Mouse (Mus musculus) hindbrain, embryonic 11.5 days (tissue): ENCODE measurements around the gene Phf14. TPM values are rescaled to one million over a fixed set of nuclear protein-coding genes. Genes with fewer than 3 reads are reported as not detected.

Experiments used
- ATAC-seq: fragments of 200-750 bp; cut with Nextera tagmentation; 2 replicates; pipeline ENCODE4 v1.8.0; 2017; ENCODE audit warnings: mild to moderate bottlenecking, moderate TSS enrichment, moderate library complexity; ENCODE audit not compliant: low FRiP score
- DNase-seq: peaks from one replicate; pipeline ENCODE4 v3.0.0-alpha.2; 2015; ENCODE audit warnings: low spot score
- H3K27ac ChIP-seq: fragments of 300-500 bp; sonication (generic); 2 replicates; pipeline ENCODE4 v1.5.1; 2014; ENCODE audit warnings: mild to moderate bottlenecking, low read depth, low read length
- H3K27me3 ChIP-seq: fragments of 300-500 bp; sonication (generic); 2 replicates; pipeline ENCODE4 v1.6.1; 2014; ENCODE audit warnings: mild to moderate bottlenecking, low read length, moderate library complexity, mixed read lengths; ENCODE audit not compliant: control insufficient read depth, insufficient read depth
- H3K36me3 ChIP-seq: fragments of 300-500 bp; sonication (generic); 2 replicates; pipeline ENCODE4 v1.6.1; 2014; ENCODE audit warnings: mild to moderate bottlenecking, low read length, moderate library complexity, mixed read lengths; ENCODE audit not compliant: control insufficient read depth, insufficient read depth
- H3K4me1 ChIP-seq: fragments of 300-500 bp; sonication (generic); replicated peaks from 2 replicates; pipeline ENCODE4 v1.6.1; 2014; ENCODE audit warnings: low read length, mixed read lengths; ENCODE audit not compliant: control insufficient read depth, insufficient read depth
- H3K4me2 ChIP-seq: fragments of 300-500 bp; sonication (generic); replicated peaks from 2 replicates; pipeline ENCODE4 v1.6.1; 2014; ENCODE audit warnings: mild to moderate bottlenecking, low read depth, low read length
- H3K4me3 ChIP-seq: fragments of 300-500 bp; sonication (generic); 2 replicates; pipeline ENCODE4 v1.5.1; 2014; ENCODE audit warnings: low read depth, low read length
- H3K9ac ChIP-seq: fragments of 300-500 bp; sonication (generic); 2 replicates; pipeline ENCODE4 v1.6.1; 2014; ENCODE audit warnings: low read depth, low read length
- H3K9me3 ChIP-seq: fragments of 300-500 bp; sonication (generic); 2 replicates; pipeline ENCODE4 v1.6.1; 2016; ENCODE audit warnings: low read length; ENCODE audit not compliant: control insufficient read depth
- WGBS: fragments of 180-500 bp; shearing (Covaris S2); extraction: QIAGEN DNeasy Blood & Tissue Kit; methylation state at CpG from one replicate; pipeline ENCODE4 v1.1.7; 2014; 5-methylcytosine and 5-hydroxymethylcytosine counted together
- polyA plus RNA-seq: library from polyadenylated mRNA; unstranded; fragments of >200 nt; fragmentation: Nextera tagmentation; extraction: Ambion mirVana; gene quantifications from 2 replicates; pipeline ENCODE4 v1.2.1, GENCODE M21; 2014

Phf14 gene
- polyA plus RNA-seq, 1 experiment from 2014 or later, result 121 TPM

GRCm38 (mm10) chr6:12026804-12027537 lies 119.4 kb downstream of the Phf14 start:
- no peak overlapping the region for H3K9ac ChIP-seq
- no peak overlapping the region for H3K4me3 ChIP-seq
- DNase-seq (no peak), ATAC-seq (no peak)
- no peak overlapping the region for H3K4me2 ChIP-seq
- H3K27me3 ChIP-seq, result no peaks in the 10 kb centered on the region
- H3K36me3 ChIP-seq, result no peaks in the 10 kb centered on the region
- H3K9me3 ChIP-seq, result no peaks in the 10 kb centered on the region
- H3K27ac ChIP-seq, result no peak overlapping the region
- WGBS, result 95% methylated on average over 2 of the region's 2 CpGs
- H3K4me1 ChIP-seq, result no peaks in the 10 kb centered on the region

GRCm38 (mm10) chr6:12034561-12034960 lies 127.0 kb downstream of the Phf14 start:
- H3K9me3 ChIP-seq, result no peaks in the 10 kb centered on the region
- 72% methylated on average over 4 of the region's 4 CpGs for WGBS
- no peak for ATAC-seq

GRCm38 (mm10) chr6:12038268-12038667 lies 130.7 kb downstream of the Phf14 start:
- no peaks in the 10 kb centered on the region for H3K4me1 ChIP-seq
- no peak for DNase-seq
- H3K27ac ChIP-seq, result no peak overlapping the region
- no peaks in the 10 kb centered on the region for H3K36me3 ChIP-seq
- WGBS, result 88% methylated on average over 7 of the region's 7 CpGs
- H3K9ac ChIP-seq, result no peak overlapping the region
- no peak for ATAC-seq
- no peak overlapping the region for H3K4me2 ChIP-seq
- no peak overlapping the region for H3K4me3 ChIP-seq
- no peaks in the 10 kb centered on the region for H3K27me3 ChIP-seq
- no peaks in the 10 kb centered on the region for H3K9me3 ChIP-seq

More at GRCm38 (mm10) chr6:12034561-12034960, 127.0 kb downstream of the Phf14 start:
- Histone ChIP-seq H3K27ac (no peak overlapping the region), H3K4me1 (no peaks in the 10 kb centered on the region), H3K4me2 (no peak overlapping the region), H3K4me3 (no peak overlapping the region), H3K36me3 (no peaks in the 10 kb centered on the region), H3K27me3 (no peaks in the 10 kb centered on the region), H3K9ac (no peak overlapping the region)
- DNase-seq, result no peak

- no peak overlapping the region for H3K9ac ChIP-seq
- H3K4me3 ChIP-seq, result no peak overlapping the region
- WGBS, result 85% methylated on average over 2 of the region's 2 CpGs
- H3K4me2 ChIP-seq, result no peak overlapping the region
- H3K4me1 ChIP-seq, result no peaks in the 10 kb centered on the region
- H3K27me3 ChIP-seq, result no peaks in the 10 kb centered on the region
- ATAC-seq, result no peak
- no peak overlapping the region for H3K27ac ChIP-seq
- no peaks in the 10 kb centered on the region for H3K36me3 ChIP-seq
- H3K9me3 ChIP-seq, result no peaks in the 10 kb centered on the region
- DNase-seq, result no peak
Measured at GRCm38 (mm10) chr6:12052884-12053283, 145.3 kb downstream of the Phf14 start.

GRCm38 (mm10) chr6:12054149-12054548 lies 146.5 kb downstream of the Phf14 start:
- H3K4me2 ChIP-seq, result no peak overlapping the region
- no peak for ATAC-seq

GRCm38 (mm10) chr6:12058717-12059116 lies 151.1 kb downstream of the Phf14 start:
- H3K27me3 ChIP-seq, result no peaks in the 10 kb centered on the region
- ATAC-seq (no peak), DNase-seq (no peak)
- no peaks in the 10 kb centered on the region for H3K36me3 ChIP-seq
- no peak overlapping the region for H3K27ac ChIP-seq
- no peak overlapping the region for H3K9ac ChIP-seq
- H3K9me3 ChIP-seq, result no peaks in the 10 kb centered on the region
- 87% methylated on average over 5 of the region's 5 CpGs for WGBS
- H3K4me1 ChIP-seq, result no peaks in the 10 kb centered on the region
- no peak overlapping the region for H3K4me2 ChIP-seq
- no peak overlapping the region for H3K4me3 ChIP-seq

More at GRCm38 (mm10) chr6:12054149-12054548, 146.5 kb downstream of the Phf14 start:
- Histone ChIP-seq H3K4me3 (no peak overlapping the region), H3K36me3 (no peaks in the 10 kb centered on the region), H3K27me3 (no peaks in the 10 kb centered on the region), H3K9me3 (no peaks in the 10 kb centered on the region), H3K4me1 (no peaks in the 10 kb centered on the region), H3K27ac (no peak overlapping the region), H3K9ac (no peak overlapping the region)
- WGBS, result 81% methylated on average over 3 of the region's 3 CpGs
- DNase-seq, result no peak

- no peak overlapping the region for H3K4me3 ChIP-seq
- no peaks in the 10 kb centered on the region for H3K9me3 ChIP-seq
- no peak overlapping the region for H3K27ac ChIP-seq
- H3K4me1 ChIP-seq, result no peaks in the 10 kb centered on the region
- ATAC-seq, result no peak
- 96% methylated on average over 7 of the region's 7 CpGs for WGBS
- H3K9ac ChIP-seq, result no peak overlapping the region
- H3K36me3 ChIP-seq, result no peaks in the 10 kb centered on the region
- no peaks in the 10 kb centered on the region for H3K27me3 ChIP-seq
- no peak for DNase-seq
- no peak overlapping the region for H3K4me2 ChIP-seq
Measured at GRCm38 (mm10) chr6:12059971-12060370, 152.4 kb downstream of the Phf14 start.

GRCm38 (mm10) chr6:12060452-12061140 lies 153.0 kb downstream of the Phf14 start:
- no peak overlapping the region for H3K4me2 ChIP-seq
- no peaks in the 10 kb centered on the region for H3K9me3 ChIP-seq
- no peaks in the 10 kb centered on the region for H3K36me3 ChIP-seq
- no peaks in the 10 kb centered on the region for H3K4me1 ChIP-seq
- no peaks in the 10 kb centered on the region for H3K27me3 ChIP-seq
- no peak overlapping the region for H3K9ac ChIP-seq
- H3K4me3 ChIP-seq, result no peak overlapping the region
- ATAC-seq (no peak), DNase-seq (no peak)
- no peak overlapping the region for H3K27ac ChIP-seq
- 95% methylated on average over 9 of the region's 9 CpGs for WGBS

GRCm38 (mm10) chr6:12067956-12068355 lies 160.3 kb downstream of the Phf14 start:
- no peak for ATAC-seq
- H3K36me3 ChIP-seq, result no peaks in the 10 kb centered on the region
- no peak overlapping the region for H3K9ac ChIP-seq
- no peaks in the 10 kb centered on the region for H3K27me3 ChIP-seq
- H3K4me1 ChIP-seq, result no peaks in the 10 kb centered on the region
- H3K4me2 ChIP-seq, result no peak overlapping the region
- no peaks in the 10 kb centered on the region for H3K9me3 ChIP-seq
- H3K4me3 ChIP-seq, result no peak overlapping the region
- WGBS, result 83% methylated on average over 4 of the region's 4 CpGs
- no peak overlapping the region for H3K27ac ChIP-seq
- DNase-seq, result peak; percentile 11
